Mouse (Mus musculus): ENCODE data around the gene Pyy.

Pyy gene

GRCm38 (mm10) chr11:102107732-102108131 lies at the start of gene Pyy:
Pyy (minus strand) TSS chr11:102107832.
- DNase-seq (ENCODE audit: low read depth, low spot score), result no peak

DNA sequence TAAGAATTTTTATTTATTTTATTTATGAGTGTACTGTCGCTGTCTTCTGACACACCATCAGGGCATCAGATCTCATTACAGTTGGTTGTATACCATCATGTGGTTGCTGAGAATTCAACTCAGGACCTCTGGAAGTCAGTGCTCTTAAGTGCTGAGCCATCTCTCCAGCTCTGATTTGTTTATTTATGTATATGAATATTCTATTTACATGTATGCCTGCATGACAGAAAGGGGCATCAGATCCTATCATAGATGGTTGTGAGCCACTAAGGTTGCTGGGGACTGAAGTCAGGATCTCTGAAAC lies 49.1 kb upstream of the Pyy start:
- DNase-seq (ENCODE audit: low read depth, low spot score), result no peak

- DNase-seq (ENCODE audit: low read depth, low spot score), result peak; percentile 97
These were observed 48.6 kb upstream of the Pyy start, which contains the start of gene Tmem101 for GRCm38 (mm10) chr11:102156039-102156785. Tmem101 (minus strand) TSS chr11:102156404.

DNA sequence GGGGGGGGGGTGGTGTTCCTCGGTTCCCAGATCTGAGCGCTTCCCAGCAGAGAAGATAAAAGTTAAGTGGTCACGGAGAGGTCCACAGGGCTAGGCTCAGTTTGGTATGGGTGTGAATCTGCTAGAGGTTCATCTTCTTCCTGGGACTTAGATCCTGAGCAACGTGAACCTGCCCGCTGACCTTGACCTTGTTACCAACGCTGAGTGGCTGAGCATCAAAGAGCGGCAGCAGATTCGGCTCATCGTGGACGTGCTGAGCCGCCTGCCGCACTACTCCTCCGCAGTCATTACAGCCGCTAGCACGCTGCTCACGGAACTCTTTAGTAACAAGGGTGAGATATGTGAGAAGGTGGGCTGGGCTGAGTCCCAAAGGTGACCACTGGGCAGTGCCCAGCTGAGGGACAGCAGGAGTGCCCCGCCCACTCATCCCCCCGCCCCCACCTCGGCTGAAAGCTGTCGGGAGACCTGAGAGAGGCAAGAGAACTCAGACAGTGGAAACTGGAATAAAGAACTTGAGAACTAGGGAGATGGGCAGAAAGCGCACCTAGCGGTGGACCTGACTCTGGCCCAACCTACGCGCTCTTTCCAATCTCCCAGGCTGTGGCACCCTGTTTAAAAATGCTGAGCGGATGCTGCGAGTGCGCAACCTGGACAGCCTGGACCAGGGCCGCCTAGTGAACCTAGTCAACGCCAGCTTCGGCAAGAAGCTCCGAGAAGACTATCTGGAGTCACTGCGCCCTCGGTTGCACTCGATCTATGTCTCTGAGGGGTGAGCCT lies 39.8 kb upstream of the Pyy start:
- DNase-seq (ENCODE audit: low read depth, low spot score), result peak; percentile 8

DNA sequence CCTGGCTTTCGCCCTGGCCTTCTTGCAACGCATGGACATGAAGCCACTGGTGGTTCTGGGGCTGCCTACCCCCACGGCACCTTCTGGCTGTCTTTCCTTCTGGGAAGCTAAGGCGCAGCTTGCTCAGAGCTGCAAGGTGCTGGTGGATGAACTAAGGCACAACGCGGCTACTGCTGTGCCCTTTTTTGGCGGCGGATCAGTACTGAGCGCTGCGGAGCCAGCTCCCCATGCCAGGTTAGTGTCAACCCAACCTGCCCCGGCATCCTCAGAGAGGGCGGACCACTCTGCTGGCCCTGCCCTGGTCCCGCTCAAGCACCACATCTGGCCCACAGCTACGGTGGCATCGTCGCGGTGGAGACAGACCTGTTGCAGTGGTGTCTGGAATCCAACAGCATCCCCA lies 38.9 kb upstream of the Pyy start:
- DNase-seq (ENCODE audit: low read depth, low spot score), result no peak

DNA sequence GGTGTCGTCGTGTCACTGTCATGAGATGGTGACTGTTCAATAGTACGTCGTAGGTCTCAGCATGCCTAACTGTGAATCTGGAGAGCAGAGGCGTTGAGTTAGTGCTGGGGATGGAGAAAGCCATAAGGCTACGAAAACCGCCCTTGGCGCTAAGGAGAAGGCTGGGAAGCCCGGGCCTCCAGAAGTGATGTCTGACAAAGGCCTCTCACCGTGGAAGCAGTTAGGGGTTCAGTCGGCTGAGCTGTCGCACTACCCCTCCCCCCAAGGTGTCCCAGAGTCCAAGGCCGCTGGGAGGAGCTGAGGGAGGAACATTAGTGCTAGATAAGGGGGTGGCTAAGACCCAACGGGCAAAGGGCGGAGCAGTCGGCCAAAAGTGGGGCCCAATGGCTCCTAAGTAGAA lies 38.4 kb upstream of the Pyy start:
- no peak for DNase-seq (ENCODE audit: low read depth, low spot score)

GRCm38 (mm10) chr11:102145471-102146001 lies 37.9 kb upstream of the Pyy start, which contains the start of gene Nags:
Nags (plus strand) TSS chr11:102145513.
- DNase-seq (ENCODE audit: low read depth, low spot score), result peak; percentile 12

- no peak for DNase-seq (ENCODE audit: low read depth, low spot score)
These were observed 37.4 kb upstream of the Pyy start for GRCm38 (mm10) chr11:102144957-102145470.

GRCm38 (mm10) chr11:102142355-102142754 lies 34.7 kb upstream of the Pyy start:
- DNase-seq (ENCODE audit: low read depth, low spot score), result no peak

DNA sequence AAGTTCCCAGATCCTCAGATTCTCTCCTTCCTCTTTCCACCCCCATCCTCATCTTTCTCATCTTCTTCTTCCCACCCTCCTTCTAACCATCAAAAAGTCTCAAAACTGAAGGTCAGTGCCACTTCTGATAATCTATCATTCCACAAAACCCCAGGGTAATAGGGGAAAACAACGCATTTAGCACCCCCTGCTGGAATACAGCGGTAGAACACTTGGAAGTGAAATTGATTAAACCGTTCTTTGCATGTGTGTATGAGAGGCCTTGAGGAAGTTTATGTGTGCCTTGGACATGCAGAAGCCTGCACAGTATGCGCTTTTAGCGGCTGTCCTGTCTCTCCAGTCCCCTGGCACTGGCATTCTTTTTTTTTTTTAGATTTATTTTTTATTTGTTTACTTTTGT lies 32.9 kb upstream of the Pyy start:
- peak; percentile 77 for DNase-seq (ENCODE audit: low read depth, low spot score)

DNA sequence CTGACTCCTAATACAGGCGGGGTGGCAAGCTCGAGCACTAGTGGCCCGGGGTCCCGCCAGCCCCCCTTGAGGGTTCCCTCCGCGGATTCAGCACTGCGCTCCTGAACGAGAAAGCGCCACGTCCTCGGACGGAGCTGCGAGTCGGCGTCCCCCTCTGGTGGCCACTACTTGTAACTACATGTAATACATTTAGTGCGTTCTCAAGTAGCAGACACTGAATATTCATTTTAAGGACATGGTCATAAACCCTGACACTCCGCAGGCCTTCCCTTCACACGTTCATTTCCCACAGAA lies 30.8 kb upstream of the Pyy start:
- DNase-seq (ENCODE audit: low read depth, low spot score), result peak; percentile 79

- no peak for DNase-seq (ENCODE audit: low read depth, low spot score)
These were observed 30.2 kb upstream of the Pyy start for GRCm38 (mm10) chr11:102137625-102138446.

- DNase-seq (ENCODE audit: low read depth, low spot score), result no peak
These were observed 26.9 kb upstream of the Pyy start for GRCm38 (mm10) chr11:102134516-102134915.

GRCm38 (mm10) chr11:102117386-102117785 lies 9.8 kb upstream of the Pyy start:
- no peak for DNase-seq (ENCODE audit: low read depth, low spot score)

DNA sequence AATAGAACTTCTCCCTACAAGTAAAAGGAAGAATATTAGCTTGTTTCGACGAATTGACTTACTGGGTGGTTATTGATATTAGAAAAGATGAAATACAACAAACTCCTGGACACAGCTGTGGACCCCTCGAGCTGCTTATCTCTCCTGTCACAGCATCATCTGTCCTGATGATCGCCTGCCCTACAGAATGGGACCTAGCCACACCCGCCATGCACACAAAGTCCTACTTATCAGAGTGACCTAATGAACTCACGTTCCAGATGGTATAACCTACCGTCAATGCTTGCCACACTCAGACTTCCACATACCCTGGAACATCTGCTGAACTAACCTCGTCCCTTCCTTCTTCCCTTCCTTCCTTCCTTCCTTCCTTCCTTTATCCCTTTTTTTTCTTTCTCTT lies 8.6 kb upstream of the Pyy start:
- no peak for DNase-seq (ENCODE audit: low read depth, low spot score)

GRCm38 (mm10) chr11:102111576-102111975 lies 3.9 kb upstream of the Pyy start:
- DNase-seq (ENCODE audit: low read depth, low spot score), result no peak

GRCm38 (mm10) chr11:102106911-102107310 lies 721 bp downstream of the Pyy start:
- no peak for DNase-seq (ENCODE audit: low read depth, low spot score)

GRCm38 (mm10) chr11:102102485-102103258 lies 5.0 kb downstream of the Pyy start:
- peak; percentile 69 for DNase-seq (ENCODE audit: low read depth, low spot score)

DNA sequence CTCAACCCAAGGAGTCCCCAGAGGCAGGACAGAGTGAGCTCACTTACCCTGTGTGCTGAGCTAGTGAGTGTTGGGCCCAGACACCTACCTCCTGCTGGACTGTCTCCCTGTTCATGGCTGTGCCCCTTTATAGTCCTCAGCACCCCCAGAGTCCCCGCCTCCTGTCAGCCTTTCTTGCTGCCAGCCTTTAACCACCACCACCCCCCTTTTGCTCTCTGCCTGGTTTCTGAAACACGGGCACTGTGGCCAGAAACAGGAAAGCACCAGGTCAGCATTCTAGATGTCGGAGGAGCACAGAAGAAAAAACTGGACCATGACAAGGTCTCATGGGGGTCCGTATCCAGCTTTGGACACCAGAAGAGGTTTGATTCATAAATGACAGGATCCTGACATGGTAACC lies 6.4 kb downstream of the Pyy start, which contains the start of gene Ppy:
TSS of gene Ppy (minus strand) at position 101 of the 400 bp plus-strand sequence.
- no peak for DNase-seq (ENCODE audit: low read depth, low spot score)

- DNase-seq (ENCODE audit: low read depth, low spot score), result peak; percentile 95
These were observed 10.7 kb downstream of the Pyy start for GRCm38 (mm10) chr11:102096887-102097391.

- DNase-seq (ENCODE audit: low read depth, low spot score), result no peak
These were observed 11.2 kb downstream of the Pyy start for GRCm38 (mm10) chr11:102096446-102096845.

Measured in brain, adult 2 months (tissue).